Mouse (Mus musculus) megakaryocyte, embryonic 14.5 days (primary cell): ENCODE data around the gene Pik3ca.

ENCODE experiments used
- FLI1 ChIP-seq: IDR thresholded peaks from 2 replicates; pipeline ENCODE4 v1.6.1; 2012; ENCODE audit warnings: low read length, inconsistent platforms, mixed read lengths
- GATA1 ChIP-seq: IDR thresholded peaks from 3 replicates; pipeline ENCODE4 v1.6.1; 2012; ENCODE audit warnings: mixed read lengths, low read length, inconsistent platforms, borderline replicate concordance

GRCm38 (mm10) chr3:32467321-32467720 lies 69.8 kb downstream of the Pik3ca start:
- no peak for TF ChIP-seq FLI1
- TF ChIP-seq GATA1, result no peak
